Mouse (Mus musculus) hematopoietic multipotent progenitor cell, adult 10-12 weeks (in vitro differentiated cells): ENCODE data around the gene Ptprf. TPM values are rescaled to one million over a fixed set of nuclear protein-coding genes. Genes with fewer than 3 reads are reported as not detected.

ENCODE experiments used
- polyA plus RNA-seq: library from polyadenylated mRNA; stranded (reverse); fragments of >175 nt; gene quantifications from 2 replicates; pipeline ENCODE4 v1.2.3, GENCODE M21; 2012; ENCODE audit warnings: low replicate concordance

Ptprf gene
- 2.2 and 4.6 TPM in 2 replicates for polyA plus RNA-seq

GRCm38 (mm10) chr4:118291231-118291630 lies at the start of gene Ptprf:
Gene Ptprf, minus strand, starts transcription at chr4:118291405.

GRCm38 (mm10) chr4:118179467-118180300 lies 111.5 kb downstream of the Ptprf start, which contains the start of gene Kdm4a:
Gene Kdm4a, minus strand, starts transcription at chr4:118180043.

Other genes starting within 250 kb of the Ptprf start
- gene St3gal3, start 156.5 kb downstream of the Ptprf start, polyA plus RNA-seq, result 13.8 and 29.1 TPM in 2 replicates
- 35.4 and 60.1 TPM in 2 replicates for gene Kdm4a, start 111.4 kb downstream of the Ptprf start, polyA plus RNA-seq
- gene Szt2, start 117.9 kb upstream of the Ptprf start, polyA plus RNA-seq, result 66.3 and 240 TPM in 2 replicates
- 5.4 and 18.5 TPM in 2 replicates for gene Med8, start 117.9 kb upstream of the Ptprf start, polyA plus RNA-seq
- 58.5 and 69.7 TPM in 2 replicates for gene Elovl1, start 136.7 kb upstream of the Ptprf start, polyA plus RNA-seq
- gene Cdc20, start 145.9 kb upstream of the Ptprf start, polyA plus RNA-seq, result 28.5 and 36.8 TPM in 2 replicates
- gene Mpl, start 166.1 kb upstream of the Ptprf start, polyA plus RNA-seq, result 0.80 and 1.3 TPM in 2 replicates
- gene Tie1, start 198.7 kb upstream of the Ptprf start, polyA plus RNA-seq, result 0.30 and 3.2 TPM in 2 replicates
- not detected in 2 replicates for gene 2610528J11Rik, start 235.6 kb upstream of the Ptprf start, polyA plus RNA-seq